Mouse (Mus musculus) heart, embryonic 11.5 days (tissue): Measurements from ENCODE around the gene Lamb1. TPM values are rescaled to one million over a fixed set of nuclear protein-coding genes. Genes with fewer than 3 reads are reported as not detected.

Source experiments
- ATAC-seq: fragments of 200-750 bp; cut with Nextera tagmentation; replicated peaks from 2 replicates; pipeline ENCODE4 v1.8.0; 2017; ENCODE audit warnings: moderate library complexity; ENCODE audit not compliant: insufficient number of reproducible peaks, low FRiP score, low TSS enrichment
- H3K27ac ChIP-seq: fragments of 300-500 bp; sonication (generic); 2 replicates; pipeline ENCODE4 v1.5.1; 2014; ENCODE audit warnings: mild to moderate bottlenecking, low read depth, low read length
- H3K27me3 ChIP-seq: fragments of 300-500 bp; sonication (generic); 2 replicates; pipeline ENCODE4 v1.6.1; 2014; ENCODE audit warnings: mild to moderate bottlenecking, low read length, mixed read lengths; ENCODE audit not compliant: control insufficient read depth, insufficient read depth
- H3K36me3 ChIP-seq: fragments of 300-500 bp; sonication (generic); 2 replicates; pipeline ENCODE4 v1.6.1; 2014; ENCODE audit warnings: mild to moderate bottlenecking, low read length, moderate library complexity, mixed read lengths; ENCODE audit not compliant: control insufficient read depth, insufficient read depth
- H3K4me1 ChIP-seq: fragments of 300-500 bp; sonication (generic); 2 replicates; pipeline ENCODE4 v1.6.1; 2014; ENCODE audit warnings: low read length; ENCODE audit not compliant: control insufficient read depth, insufficient read depth
- H3K4me2 ChIP-seq: fragments of 300-500 bp; sonication (generic); 2 replicates; pipeline ENCODE4 v1.6.1; 2014; ENCODE audit warnings: mild to moderate bottlenecking, moderate library complexity
- H3K4me3 ChIP-seq: fragments of 300-500 bp; sonication (generic); 2 replicates; pipeline ENCODE4 v1.5.1; 2014; ENCODE audit warnings: low read depth, low read length
- H3K9ac ChIP-seq: fragments of 300-500 bp; sonication (generic); 2 replicates; pipeline ENCODE4 v1.6.1; 2014; ENCODE audit warnings: mild to moderate bottlenecking, low read depth, low read length, moderate library complexity
- H3K9me3 ChIP-seq: fragments of 300-500 bp; sonication (generic); replicated peaks from 2 replicates; pipeline ENCODE4 v1.6.1; 2016; ENCODE audit warnings: low read length; ENCODE audit not compliant: control insufficient read depth
- WGBS: fragments of 180-500 bp; shearing (Covaris S2); extraction: QIAGEN DNeasy Blood & Tissue Kit; methylation state at CpG from one replicate; pipeline ENCODE4 v1.1.7; 2014; ENCODE audit not compliant: insufficient replicate concordance; 5-methylcytosine and 5-hydroxymethylcytosine counted together
- polyA plus RNA-seq: library from polyadenylated mRNA; unstranded; fragments of >200 nt; fragmentation: Nextera tagmentation; extraction: Ambion mirVana; gene quantifications from 2 replicates; pipeline ENCODE4 v1.2.1, GENCODE M21; 2014

The Lamb1 gene
- polyA plus RNA-seq, 1 experiment from 2014 or later, result 67.4 TPM

GRCm38 (mm10) chr12:31244691-31245090 lies 20.3 kb upstream of the Lamb1 start:
- Histone ChIP-seq H3K9me3 (no peaks in the 10 kb centered on the region), H3K4me3 (no peak overlapping the region), H3K27me3 (no peaks in the 10 kb centered on the region), H3K4me1 (peaks cover 13% of the 10 kb centered on the region), H3K27ac (no peak overlapping the region), H3K36me3 (no peaks in the 10 kb centered on the region), H3K4me2 (no peak overlapping the region), H3K9ac (no peak overlapping the region)
- WGBS, result 79% methylated on average over 3 of the region's 3 CpGs
- ATAC-seq, result no peak

- no peak overlapping the region for H3K4me2 ChIP-seq
- no peaks in the 10 kb centered on the region for H3K27me3 ChIP-seq
- no peak for ATAC-seq
- no peak overlapping the region for H3K4me3 ChIP-seq
- WGBS, result 41% methylated on average over 3 of the region's 3 CpGs
- no peaks in the 10 kb centered on the region for H3K9me3 ChIP-seq
- no peaks in the 10 kb centered on the region for H3K36me3 ChIP-seq
- peaks cover 10% of the 10 kb centered on the region for H3K4me1 ChIP-seq
- no peak overlapping the region for H3K9ac ChIP-seq
- H3K27ac ChIP-seq, result no peak overlapping the region
These were observed 18.9 kb upstream of the Lamb1 start for GRCm38 (mm10) chr12:31246153-31246552.

- ATAC-seq, result no peak
- H3K4me2 ChIP-seq, result no peak overlapping the region
- no peaks in the 10 kb centered on the region for H3K27me3 ChIP-seq
- H3K4me3 ChIP-seq, result no peak overlapping the region
- H3K27ac ChIP-seq, result no peak overlapping the region
- no peak overlapping the region for H3K9ac ChIP-seq
- no peaks in the 10 kb centered on the region for H3K9me3 ChIP-seq
- 41% methylated on average over 3 of the region's 3 CpGs for WGBS
- H3K36me3 ChIP-seq, result no peaks in the 10 kb centered on the region
- peaks cover 10% of the 10 kb centered on the region for H3K4me1 ChIP-seq
These were observed 18.4 kb upstream of the Lamb1 start for GRCm38 (mm10) chr12:31246615-31247014.

- Histone ChIP-seq H3K36me3 (no peaks in the 10 kb centered on the region), H3K9ac (no peak overlapping the region), H3K4me3 (no peak overlapping the region), H3K4me2 (no peak overlapping the region), H3K4me1 (peaks cover 10% of the 10 kb centered on the region), H3K27me3 (no peaks in the 10 kb centered on the region), H3K27ac (no peak overlapping the region), H3K9me3 (no peaks in the 10 kb centered on the region)
- WGBS, result 42% methylated on average over 3 of the region's 3 CpGs
- peak; percentile 40; the same call in 1 of the 2 replicates for ATAC-seq
These were observed 16.9 kb upstream of the Lamb1 start for GRCm38 (mm10) chr12:31248165-31248564.

GRCm38 (mm10) chr12:31248681-31249080 lies 16.4 kb upstream of the Lamb1 start:
- Histone ChIP-seq H3K9ac (no peak overlapping the region), H3K4me1 (peaks cover 10% of the 10 kb centered on the region), H3K4me3 (no peak overlapping the region), H3K9me3 (no peaks in the 10 kb centered on the region), H3K4me2 (peak overlapping the region; percentile 37; the same call in 1 of the 2 replicates), H3K36me3 (no peaks in the 10 kb centered on the region), H3K27me3 (no peaks in the 10 kb centered on the region), H3K27ac (no peak overlapping the region)
- WGBS, result 18% methylated on average over 10 of the region's 10 CpGs
- no peak for ATAC-seq

- Histone ChIP-seq H3K4me1 (peaks cover 10% of the 10 kb centered on the region), H3K36me3 (no peaks in the 10 kb centered on the region), H3K4me3 (no peak overlapping the region), H3K9me3 (no peaks in the 10 kb centered on the region), H3K4me2 (no peak overlapping the region), H3K27ac (no peak overlapping the region), H3K27me3 (no peaks in the 10 kb centered on the region), H3K9ac (no peak overlapping the region)
- WGBS, result 51% methylated on average over 4 of the region's 4 CpGs
- ATAC-seq, result no peak
These were observed 12.8 kb upstream of the Lamb1 start for GRCm38 (mm10) chr12:31252259-31252658.

GRCm38 (mm10) chr12:31254978-31255377 lies 10.1 kb upstream of the Lamb1 start:
- Histone ChIP-seq H3K36me3 (no peaks in the 10 kb centered on the region), H3K4me1 (no peaks in the 10 kb centered on the region), H3K27me3 (no peaks in the 10 kb centered on the region), H3K27ac (no peak overlapping the region), H3K9ac (no peak overlapping the region), H3K4me2 (no peak overlapping the region), H3K4me3 (no peak overlapping the region), H3K9me3 (no peaks in the 10 kb centered on the region)
- 69% methylated on average over 8 of the region's 8 CpGs for WGBS
- ATAC-seq, result no peak

GRCm38 (mm10) chr12:31256121-31256903 lies 8.7 kb upstream of the Lamb1 start:
- H3K4me1 ChIP-seq, result no peaks in the 10 kb centered on the region
- no peak overlapping the region for H3K4me2 ChIP-seq
- H3K4me3 ChIP-seq, result no peak overlapping the region
- no peak overlapping the region for H3K9ac ChIP-seq
- H3K36me3 ChIP-seq, result no peaks in the 10 kb centered on the region
- H3K27me3 ChIP-seq, result no peaks in the 10 kb centered on the region
- ATAC-seq, result no peak
- no peak overlapping the region for H3K27ac ChIP-seq
- no peaks in the 10 kb centered on the region for H3K9me3 ChIP-seq
- 66% methylated on average over 9 of the region's 9 CpGs for WGBS

GRCm38 (mm10) chr12:31261882-31262281 lies 3.2 kb upstream of the Lamb1 start:
- H3K9me3 ChIP-seq, result no peaks in the 10 kb centered on the region
- no peak for ATAC-seq
- no peak overlapping the region for H3K4me3 ChIP-seq
- H3K27ac ChIP-seq, result 0 out of 2 replicates have a peak overlapping the region, but pooled peaks have one; percentile 29
- no peaks in the 10 kb centered on the region for H3K27me3 ChIP-seq
- WGBS, result 34% methylated on average over 3 of the region's 3 CpGs
- H3K4me1 ChIP-seq, result peaks cover 29% of the 10 kb centered on the region
- no peaks in the 10 kb centered on the region for H3K36me3 ChIP-seq
- no peak overlapping the region for H3K9ac ChIP-seq
- peak overlapping the region; percentile 29; the same call in 1 of the 2 replicates for H3K4me2 ChIP-seq
